Mouse (Mus musculus): ENCODE measurements around the gene Abl2.

DNA sequence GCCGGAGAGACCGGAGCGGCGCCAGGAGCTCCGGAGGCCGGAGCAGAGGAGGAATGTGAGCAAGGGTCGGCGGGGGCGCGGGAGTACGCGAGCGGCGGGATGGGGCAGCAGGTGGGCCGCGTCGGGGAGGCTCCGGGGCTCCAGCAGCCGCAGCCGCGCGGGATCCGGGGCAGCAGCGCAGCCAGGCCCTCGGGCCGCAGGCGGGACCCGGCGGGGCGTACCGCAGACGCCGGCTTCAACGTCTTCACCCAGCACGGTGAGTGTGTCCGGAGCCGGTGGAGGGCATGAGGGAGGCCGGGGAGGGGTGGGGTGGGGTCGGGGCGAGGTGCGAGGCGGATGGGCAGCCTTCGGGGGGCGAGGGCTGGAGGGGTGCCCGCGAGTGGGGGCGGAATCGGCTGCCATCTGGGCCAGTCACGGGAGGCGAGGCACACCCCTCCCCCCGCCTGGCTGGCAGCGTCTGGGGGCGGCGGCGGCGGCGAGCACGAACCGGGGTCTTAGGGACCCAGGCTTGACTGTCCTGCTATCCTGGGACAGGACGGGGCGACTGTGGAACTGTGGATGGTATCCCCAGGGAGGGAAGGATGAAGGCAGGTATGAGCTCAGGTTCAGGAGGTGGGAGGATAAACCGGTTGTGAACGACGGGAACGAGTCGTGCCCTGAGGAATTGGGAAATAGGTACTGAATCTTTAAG, 509 bp downstream of the Abl2 start:
- TF ChIP-seq CTCF (IDR thresholded peaks at IDR 0.05) (no peak), EP300 (IDR thresholded peaks at IDR 0.05) (no peak)
